Mouse (Mus musculus): ENCODE results near the gene Cttnbp2nl.

GRCm38 (mm10) chr3:105088638-105089037 lies 35.7 kb upstream of the Cttnbp2nl start:
- TF ChIP-seq CHD2 (IDR thresholded peaks at IDR 0.05; ENCODE audit: low read depth, low read length), result no peak
- no peak for TF ChIP-seq ZNF384 (IDR thresholded peaks at IDR 0.05; ENCODE audit: low read depth, low read length)
- no peak for TF ChIP-seq MAFK (IDR thresholded peaks at IDR 0.05; ENCODE audit: insufficient read depth, low read depth, low read length)
- TF ChIP-seq HCFC1 (IDR thresholded peaks at IDR 0.05; ENCODE audit: borderline replicate concordance, insufficient read depth, low read length), result no peak
- no peak for TF ChIP-seq ZC3H11A (IDR thresholded peaks at IDR 0.05; ENCODE audit: borderline replicate concordance, low read depth, low read length)

All from ES-E14 (cell line).